Mouse (Mus musculus) heart, embryonic 12.5 days (tissue): Measurements from ENCODE around the gene Cnih2. TPM values are rescaled to one million over a fixed set of nuclear protein-coding genes. Genes with fewer than 3 reads are reported as not detected.

Experiments used
- ATAC-seq: fragments of 200-750 bp; cut with Nextera tagmentation; 2 replicates; pipeline ENCODE4 v1.8.0; 2017; ENCODE audit warnings: moderate TSS enrichment, moderate library complexity; ENCODE audit not compliant: insufficient number of reproducible peaks, low FRiP score
- H3K27ac ChIP-seq: fragments of 300-500 bp; sonication (generic); 2 replicates; pipeline ENCODE4 v1.5.1; 2016; ENCODE audit warnings: mild to moderate bottlenecking, moderate library complexity; ENCODE audit not compliant: poor library complexity, severe bottlenecking
- H3K27me3 ChIP-seq: fragments of 300-500 bp; sonication (generic); replicated peaks from 2 replicates; pipeline ENCODE4 v1.6.1; 2016; ENCODE audit warnings: mild to moderate bottlenecking, moderate library complexity
- H3K36me3 ChIP-seq: fragments of 300-500 bp; sonication (generic); 2 replicates; pipeline ENCODE4 v1.6.1; 2016; ENCODE audit warnings: mild to moderate bottlenecking, moderate library complexity
- H3K4me1 ChIP-seq: fragments of 300-500 bp; sonication (generic); replicated peaks from 2 replicates; pipeline ENCODE4 v1.6.1; 2016; ENCODE audit warnings: mild to moderate bottlenecking
- H3K4me2 ChIP-seq: fragments of 300-500 bp; sonication (generic); 2 replicates; pipeline ENCODE4 v1.6.1; 2016; ENCODE audit warnings: mild to moderate bottlenecking, moderate library complexity
- H3K4me3 ChIP-seq: fragments of 300-500 bp; sonication (generic); 2 replicates; pipeline ENCODE4 v1.5.1; 2016; ENCODE audit warnings: mild to moderate bottlenecking
- H3K9ac ChIP-seq: fragments of 300-500 bp; sonication (generic); 2 replicates; pipeline ENCODE4 v1.6.1; 2016; ENCODE audit warnings: mild to moderate bottlenecking, moderate library complexity
- H3K9me3 ChIP-seq: fragments of 300-500 bp; sonication (generic); replicated peaks from 2 replicates; pipeline ENCODE4 v1.6.1; 2016; ENCODE audit warnings: mild to moderate bottlenecking, moderate library complexity
- WGBS: fragments of 180-500 bp; shearing (Covaris S2); methylation state at CpG from one replicate; pipeline ENCODE4 v1.1.7; 2016; 5-methylcytosine and 5-hydroxymethylcytosine counted together
- polyA plus RNA-seq: library from polyadenylated mRNA; unstranded; fragments of >200 nt; fragmentation: Nextera tagmentation; extraction: Ambion mirVana; gene quantifications from 2 replicates; pipeline ENCODE4 v1.2.1, GENCODE M21; 2016

Gene Cnih2
- polyA plus RNA-seq, 1 experiment from 2014 or later, result 5.9 TPM

DNA sequence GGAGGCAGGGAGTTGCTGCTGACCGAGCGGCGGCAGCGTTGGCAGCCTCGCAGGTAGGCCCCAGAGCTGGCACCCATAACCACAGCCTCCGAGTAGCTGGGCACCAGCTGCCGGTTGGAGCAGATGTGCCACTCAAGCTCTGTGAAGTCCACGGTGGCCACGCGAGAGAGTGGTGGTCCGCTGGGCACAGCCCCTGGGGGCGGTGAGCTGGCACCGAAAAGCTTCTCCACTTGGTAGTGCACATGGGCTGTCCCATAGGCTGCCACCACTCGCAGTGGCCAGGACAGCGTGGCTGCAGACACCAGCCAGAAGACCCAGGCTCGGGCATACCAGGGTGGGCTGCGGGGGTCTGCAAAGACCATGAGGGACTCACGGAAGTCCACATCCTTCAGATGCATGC is 16.3 kb downstream of the Cnih2 start:
- H3K4me2 ChIP-seq, result no peak overlapping the region
- no peaks in the 10 kb centered on the region for H3K36me3 ChIP-seq
- no peak overlapping the region for H3K9ac ChIP-seq
- H3K27me3 ChIP-seq, result peaks cover 68% of the 10 kb centered on the region
- no peak overlapping the region for H3K4me3 ChIP-seq
- H3K9me3 ChIP-seq, result no peaks in the 10 kb centered on the region
- no peak for ATAC-seq
- peaks cover 10% of the 10 kb centered on the region for H3K4me1 ChIP-seq
- H3K27ac ChIP-seq, result no peak overlapping the region
- WGBS, result 52% methylated on average over 18 of the region's 18 CpGs

- WGBS, result 84% methylated on average over 1 of the region's 1 CpGs
Observed at GRCm38 (mm10) chr19:5079279-5079678, 19.0 kb downstream of the Cnih2 start.

GRCm38 (mm10) chr19:5073518-5073917 is 24.8 kb downstream of the Cnih2 start:
- no peak overlapping the region for H3K9ac ChIP-seq
- 33% methylated on average over 5 of the region's 5 CpGs for WGBS
- no peak for ATAC-seq

More at GRCm38 (mm10) chr19:5079279-5079678, 19.0 kb downstream of the Cnih2 start:
- peaks cover 53% of the 10 kb centered on the region for H3K27me3 ChIP-seq
- no peak overlapping the region for H3K4me3 ChIP-seq
- no peak overlapping the region for H3K4me2 ChIP-seq
- H3K9me3 ChIP-seq, result no peaks in the 10 kb centered on the region
- no peak overlapping the region for H3K27ac ChIP-seq
- no peaks in the 10 kb centered on the region for H3K4me1 ChIP-seq
- no peak for ATAC-seq
- no peak overlapping the region for H3K9ac ChIP-seq
- H3K36me3 ChIP-seq, result no peaks in the 10 kb centered on the region

DNA sequence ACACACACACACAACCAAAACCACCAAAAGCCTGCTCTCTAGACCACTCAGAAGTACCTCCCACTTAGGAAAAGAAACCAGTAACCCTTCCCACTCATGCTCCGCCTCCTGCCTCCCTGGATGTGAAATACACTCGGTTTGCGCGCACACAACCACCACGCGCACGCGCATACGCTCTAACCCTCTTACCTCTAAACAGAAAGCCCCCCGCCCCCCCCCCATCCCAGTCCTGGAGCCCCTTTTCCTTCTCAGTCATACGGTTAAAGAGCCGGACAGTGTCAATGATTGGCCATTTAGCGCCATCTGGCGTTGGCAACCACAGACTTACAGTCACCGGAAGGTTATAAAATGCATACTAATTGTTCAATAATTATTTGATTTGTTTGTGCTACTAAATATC is 25.3 kb downstream of the Cnih2 start:
- peaks cover 45% of the 10 kb centered on the region for H3K4me1 ChIP-seq
- 2% methylated on average over 15 of the region's 15 CpGs for WGBS

More at GRCm38 (mm10) chr19:5073518-5073917, 24.8 kb downstream of the Cnih2 start:
- Histone ChIP-seq H3K9me3 (no peaks in the 10 kb centered on the region), H3K4me2 (no peak overlapping the region), H3K36me3 (no peaks in the 10 kb centered on the region), H3K27me3 (peaks cover 32% of the 10 kb centered on the region), H3K4me3 (no peak overlapping the region), H3K4me1 (peaks cover 40% of the 10 kb centered on the region), H3K27ac (no peak overlapping the region)

GRCm38 (mm10) chr19:5072389-5073019 is 25.8 kb downstream of the Cnih2 start:
- Histone ChIP-seq H3K4me1 (peaks cover 49% of the 10 kb centered on the region), H3K27ac (peak overlapping the region; percentile 46), H3K9me3 (no peaks in the 10 kb centered on the region), H3K4me3 (peak overlapping the region; percentile 48), H3K36me3 (no peaks in the 10 kb centered on the region), H3K27me3 (peaks cover 33% of the 10 kb centered on the region), H3K4me2 (peak overlapping the region; percentile 96), H3K9ac (peak overlapping the region; percentile 27; the same call in 1 of the 2 replicates)
- peak; percentile 10; the same call in 1 of the 2 replicates for ATAC-seq
- WGBS, result 2% methylated on average over 20 of the region's 20 CpGs

More for the DNA sequence above, 25.3 kb downstream of the Cnih2 start:
- H3K4me2 ChIP-seq, result peak overlapping the region; percentile 96
- H3K9ac ChIP-seq, result no peak overlapping the region
- no peak for ATAC-seq
- H3K4me3 ChIP-seq, result peak overlapping the region; percentile 48
- peaks cover 33% of the 10 kb centered on the region for H3K27me3 ChIP-seq
- H3K36me3 ChIP-seq, result no peaks in the 10 kb centered on the region
- H3K27ac ChIP-seq, result 0 out of 2 replicates have a peak overlapping the region, but pooled peaks have one; percentile 18
- no peaks in the 10 kb centered on the region for H3K9me3 ChIP-seq

- H3K9ac ChIP-seq, result peak overlapping the region; percentile 27
- H3K9me3 ChIP-seq, result no peaks in the 10 kb centered on the region
- H3K36me3 ChIP-seq, result no peaks in the 10 kb centered on the region
- H3K27ac ChIP-seq, result peak overlapping the region; percentile 59
- H3K4me3 ChIP-seq, result peak overlapping the region; percentile 48
- WGBS, result under 1% methylated on average over 40 of the region's 40 CpGs
- H3K27me3 ChIP-seq, result peaks cover 33% of the 10 kb centered on the region
- ATAC-seq, result peak; percentile 79
- H3K4me1 ChIP-seq, result peaks cover 57% of the 10 kb centered on the region
- peak overlapping the region; percentile 96 for H3K4me2 ChIP-seq
Observed at GRCm38 (mm10) chr19:5071545-5072369, 26.6 kb downstream of the Cnih2 start.

DNA sequence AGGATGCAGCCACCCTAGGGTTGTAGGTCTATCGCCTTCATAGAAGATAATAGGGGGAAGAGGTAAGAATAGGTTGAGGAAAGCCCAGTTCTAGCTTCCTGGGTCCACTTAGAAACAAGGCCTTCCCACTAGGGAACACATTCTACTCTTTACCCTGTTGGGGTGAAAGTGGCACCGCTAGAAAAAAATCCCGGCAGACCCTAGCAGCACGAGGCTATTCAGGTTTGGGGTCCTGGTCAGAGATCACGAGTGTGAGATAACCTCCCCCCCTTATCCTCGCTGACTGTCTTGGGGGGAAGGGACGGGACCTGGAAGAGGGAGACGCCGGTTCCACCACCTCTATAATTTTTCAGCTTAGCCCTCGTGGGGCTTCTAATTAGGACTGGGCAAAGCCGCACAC is 27.2 kb downstream of the Cnih2 start:
- Histone ChIP-seq H3K27ac (peak overlapping the region; percentile 59), H3K9ac (peak overlapping the region; percentile 27; the same call in 1 of the 2 replicates), H3K4me2 (peak overlapping the region; percentile 96), H3K36me3 (no peaks in the 10 kb centered on the region), H3K4me1 (peaks cover 58% of the 10 kb centered on the region), H3K27me3 (peaks cover 33% of the 10 kb centered on the region), H3K4me3 (peak overlapping the region; percentile 48), H3K9me3 (no peaks in the 10 kb centered on the region)
- WGBS, result 12% methylated on average over 11 of the region's 11 CpGs
- ATAC-seq, result no peak

DNA sequence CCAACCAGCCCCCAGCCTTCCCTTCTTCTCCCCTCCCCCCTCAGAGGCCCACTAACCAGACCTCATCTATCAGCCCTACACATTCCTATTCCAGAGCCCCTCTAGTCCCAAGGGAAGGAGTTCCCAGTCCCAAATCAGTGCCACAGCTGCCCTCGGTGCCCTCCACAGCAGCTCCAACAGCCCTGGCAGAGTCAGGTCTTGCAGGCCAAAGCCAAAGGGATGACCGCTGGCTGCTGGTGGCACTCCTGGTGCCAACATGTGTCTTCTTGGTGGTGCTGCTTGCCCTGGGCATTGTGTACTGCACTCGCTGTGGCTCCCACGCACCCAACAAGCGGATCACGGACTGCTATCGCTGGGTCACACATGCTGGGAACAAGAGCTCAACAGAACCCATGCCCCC is 28.3 kb downstream of the Cnih2 start:
- Histone ChIP-seq H3K27me3 (peaks cover 32% of the 10 kb centered on the region), H3K4me3 (no peak overlapping the region; the same call in 1 of the 2 replicates), H3K27ac (no peak overlapping the region), H3K9me3 (no peaks in the 10 kb centered on the region), H3K4me1 (peaks cover 65% of the 10 kb centered on the region), H3K36me3 (no peaks in the 10 kb centered on the region), H3K4me2 (peak overlapping the region; percentile 96), H3K9ac (peak overlapping the region; percentile 6)
- no peak for ATAC-seq
- WGBS, result 76% methylated on average over 7 of the region's 7 CpGs

GRCm38 (mm10) chr19:5069486-5069885 is 28.8 kb downstream of the Cnih2 start:
- H3K9me3 ChIP-seq, result no peaks in the 10 kb centered on the region
- H3K4me3 ChIP-seq, result peak overlapping the region; percentile 58
- peaks cover 70% of the 10 kb centered on the region for H3K4me1 ChIP-seq
- peaks cover 28% of the 10 kb centered on the region for H3K27me3 ChIP-seq
- no peak overlapping the region for H3K27ac ChIP-seq
- peak overlapping the region; percentile 6; the same call in 1 of the 2 replicates for H3K9ac ChIP-seq
- ATAC-seq, result no peak
- no peaks in the 10 kb centered on the region for H3K36me3 ChIP-seq
- peak overlapping the region; percentile 96 for H3K4me2 ChIP-seq
- WGBS, result 80% methylated on average over 5 of the region's 5 CpGs

DNA sequence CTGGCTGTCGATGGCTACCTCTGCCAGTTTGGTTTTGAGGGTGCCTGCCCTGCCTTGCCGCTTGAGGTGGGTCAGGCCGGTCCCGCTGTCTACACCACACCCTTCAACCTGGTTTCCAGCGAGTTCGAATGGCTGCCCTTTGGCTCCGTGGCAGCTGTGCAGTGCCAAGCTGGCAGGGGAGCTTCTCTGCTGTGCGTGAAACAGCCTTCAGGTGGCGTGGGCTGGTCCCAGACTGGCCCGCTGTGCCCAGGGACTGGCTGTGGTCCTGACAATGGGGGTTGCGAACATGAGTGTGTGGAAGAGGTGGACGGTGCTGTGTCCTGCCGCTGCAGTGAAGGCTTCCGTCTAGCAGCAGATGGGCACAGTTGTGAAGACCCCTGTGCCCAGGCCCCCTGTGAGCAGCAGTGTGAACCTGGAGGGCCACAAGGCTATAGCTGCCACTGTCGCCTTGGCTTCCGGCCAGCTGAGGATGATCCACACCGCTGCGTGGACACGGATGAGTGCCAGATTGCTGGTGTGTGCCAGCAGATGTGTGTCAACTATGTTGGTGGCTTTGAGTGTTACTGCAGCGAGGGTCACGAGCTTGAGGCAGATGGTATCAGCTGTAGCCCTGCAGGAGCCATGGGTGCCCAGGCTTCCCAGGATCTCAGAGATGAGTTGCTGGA is 29.6 kb downstream of the Cnih2 start:
- Histone ChIP-seq H3K27ac (no peak overlapping the region), H3K4me1 (peaks cover 71% of the 10 kb centered on the region), H3K36me3 (no peaks in the 10 kb centered on the region)

More for the DNA sequence above, 29.6 kb downstream of the Cnih2 start:
- Histone ChIP-seq H3K9ac (peak overlapping the region; percentile 85), H3K4me3 (peak overlapping the region; percentile 58), H3K27me3 (peaks cover 20% of the 10 kb centered on the region), H3K9me3 (no peaks in the 10 kb centered on the region), H3K4me2 (peak overlapping the region; percentile 96)
- ATAC-seq, result no peak
- 43% methylated on average over 21 of the region's 21 CpGs for WGBS
